Mouse (Mus musculus) forebrain, embryonic 11.5 days (tissue): Measurements from ENCODE around the gene Manbal. TPM values are rescaled to one million over a fixed set of nuclear protein-coding genes. Genes with fewer than 3 reads are reported as not detected.

ENCODE experiments used
- ATAC-seq: fragments of 200-750 bp; cut with Nextera tagmentation; replicated peaks from 2 replicates; pipeline ENCODE4 v1.8.0; 2017; ENCODE audit warnings: moderate TSS enrichment; ENCODE audit not compliant: low FRiP score
- DNase-seq: peaks from one replicate; pipeline ENCODE4 v3.0.0-alpha.2; 2017; ENCODE audit warnings: low spot score
- H3K27ac ChIP-seq: fragments of 300-500 bp; sonication (generic); 2 replicates; pipeline ENCODE4 v1.5.1; 2014; ENCODE audit warnings: low read depth, low read length
- H3K27me3 ChIP-seq: fragments of 300-500 bp; sonication (generic); 2 replicates; pipeline ENCODE4 v1.6.1; 2014; ENCODE audit warnings: mild to moderate bottlenecking, low read length, mixed read lengths; ENCODE audit not compliant: control insufficient read depth, insufficient read depth
- H3K36me3 ChIP-seq: fragments of 300-500 bp; sonication (generic); 2 replicates; pipeline ENCODE4 v1.6.1; 2014; ENCODE audit warnings: mild to moderate bottlenecking, low read length, moderate library complexity, mixed read lengths; ENCODE audit not compliant: control insufficient read depth, insufficient read depth
- H3K4me1 ChIP-seq: fragments of 300-500 bp; sonication (generic); replicated peaks from 2 replicates; pipeline ENCODE4 v1.6.1; 2014; ENCODE audit warnings: low read length, mixed read lengths; ENCODE audit not compliant: control insufficient read depth, insufficient read depth
- H3K4me2 ChIP-seq: fragments of 300-500 bp; sonication (generic); 2 replicates; pipeline ENCODE4 v1.6.1; 2014; ENCODE audit warnings: low read depth, mild to moderate bottlenecking, low read length, moderate library complexity, mixed read lengths; ENCODE audit not compliant: severe bottlenecking
- H3K4me3 ChIP-seq: fragments of 300-500 bp; sonication (generic); 2 replicates; pipeline ENCODE4 v1.5.1; 2014; ENCODE audit warnings: low read depth, low read length
- H3K9ac ChIP-seq: fragments of 300-500 bp; sonication (generic); 2 replicates; pipeline ENCODE4 v1.6.1; 2014; ENCODE audit warnings: low read length
- H3K9me3 ChIP-seq: fragments of 300-500 bp; sonication (generic); 2 replicates; pipeline ENCODE4 v1.6.1; 2016; ENCODE audit warnings: low read length, mixed read lengths; ENCODE audit not compliant: control insufficient read depth
- WGBS: fragments of 180-500 bp; shearing (Covaris S2); extraction: QIAGEN DNeasy Blood & Tissue Kit; methylation state at CpG from one replicate; pipeline ENCODE4 v1.1.7; 2014; 5-methylcytosine and 5-hydroxymethylcytosine counted together
- polyA plus RNA-seq: library from polyadenylated mRNA; unstranded; fragments of >200 nt; fragmentation: Nextera tagmentation; extraction: Ambion mirVana; gene quantifications from 2 replicates; pipeline ENCODE4 v1.2.1, GENCODE M21; 2014

Gene Manbal
- polyA plus RNA-seq, 1 experiment from 2014 or later = 31.0 TPM

- Histone ChIP-seq H3K27me3 (no peaks in the 10 kb centered on the region), H3K9me3 (no peaks in the 10 kb centered on the region), H3K9ac (no peak overlapping the region), H3K4me1 (peaks cover 10% of the 10 kb centered on the region), H3K36me3 (peaks cover 8% of the 10 kb centered on the region), H3K4me3 (no peak overlapping the region), H3K4me2 (no peak overlapping the region), H3K27ac (no peak overlapping the region)
- ATAC-seq = no peak
- WGBS = 85% methylated on average over 3 of the region's 3 CpGs
- DNase-seq = no peak
Observed at GRCm38 (mm10) chr2:157437123-157437522, 69.7 kb downstream of the Manbal start.

GRCm38 (mm10) chr2:157441363-157441762, 74.0 kb downstream of the Manbal start:
- peaks cover 10% of the 10 kb centered on the region for H3K36me3 ChIP-seq
- no peak for ATAC-seq
- H3K4me1 ChIP-seq = no peaks in the 10 kb centered on the region

More at GRCm38 (mm10) chr2:157441363-157441762, 74.0 kb downstream of the Manbal start:
- Histone ChIP-seq H3K27ac (no peak overlapping the region), H3K9me3 (no peaks in the 10 kb centered on the region), H3K27me3 (no peaks in the 10 kb centered on the region), H3K9ac (no peak overlapping the region), H3K4me3 (no peak overlapping the region), H3K4me2 (no peak overlapping the region)
- no peak for DNase-seq
- 93% methylated on average over 1 of the region's 1 CpGs for WGBS

Other genes starting within 250 kb of the Manbal start
- gene Samhd1, start 232.3 kb upstream of the Manbal start, polyA plus RNA-seq = 25.6 and 27.5 TPM in 2 replicates
- 41.3 and 43.2 TPM in 2 replicates for gene Rbl1, start 163.1 kb upstream of the Manbal start, polyA plus RNA-seq
- 272 and 277 TPM in 2 replicates for gene Rpn2, start 88.6 kb upstream of the Manbal start, polyA plus RNA-seq
- 0.48 and 1.1 TPM in 2 replicates for gene Mroh8, start 88.0 kb upstream of the Manbal start, polyA plus RNA-seq
- gene Ghrh, start 20.1 kb upstream of the Manbal start, polyA plus RNA-seq = 0.83 and 1.5 TPM in 2 replicates
- 20.3 and 23.2 TPM in 2 replicates for gene Src, start 50.9 kb downstream of the Manbal start, polyA plus RNA-seq
- 2,785 and 3,035 TPM in 2 replicates for gene Nnat, start 192.5 kb downstream of the Manbal start, polyA plus RNA-seq
- 111 and 123 TPM in 2 replicates for gene Blcap, start 203.7 kb downstream of the Manbal start, polyA plus RNA-seq